Mouse (Mus musculus) stomach, embryonic 14.5 days (tissue): ENCODE results near the gene Nucb2. TPM values are rescaled to one million over a fixed set of nuclear protein-coding genes. Genes with fewer than 3 reads are reported as not detected.
A peak's percentile ranks its signal among the peaks of the same experiment; 100 is the strongest.

Experiments used
- ATAC-seq: fragments of 200-750 bp; cut with Nextera tagmentation; 2 replicates; pipeline ENCODE4 v1.8.0; 2017; ENCODE audit warnings: low read depth, moderate TSS enrichment; ENCODE audit not compliant: insufficient number of reproducible peaks, insufficient read depth, low FRiP score
- H3K27ac ChIP-seq: fragments of 300-500 bp; sonication (generic); 2 replicates; pipeline ENCODE4 v1.5.1; 2014; ENCODE audit warnings: mild to moderate bottlenecking, low read length, moderate library complexity, mixed read lengths
- H3K27me3 ChIP-seq: fragments of 300-500 bp; sonication (generic); 2 replicates; pipeline ENCODE4 v1.6.1; 2014; ENCODE audit warnings: low read length, control low read depth, mixed read lengths; ENCODE audit not compliant: control insufficient read depth, insufficient read depth
- H3K36me3 ChIP-seq: fragments of 300-500 bp; sonication (generic); 2 replicates; pipeline ENCODE4 v1.6.1; 2014; ENCODE audit warnings: mild to moderate bottlenecking, control low read depth, low read length, moderate library complexity, mixed read lengths; ENCODE audit not compliant: control insufficient read depth, insufficient read depth
- H3K4me1 ChIP-seq: fragments of 300-500 bp; sonication (generic); 2 replicates; pipeline ENCODE4 v1.6.1; 2014; ENCODE audit warnings: low read length, control low read depth, mixed read lengths; ENCODE audit not compliant: control insufficient read depth, insufficient read depth
- H3K4me2 ChIP-seq: fragments of 300-500 bp; sonication (generic); replicated peaks from 2 replicates; pipeline ENCODE4 v1.6.1; 2014; ENCODE audit warnings: low read depth, low read length, control low read depth
- H3K4me3 ChIP-seq: fragments of 300-500 bp; sonication (generic); 2 replicates; pipeline ENCODE4 v1.5.1; 2014; ENCODE audit warnings: low read depth, low read length, control low read depth
- H3K9ac ChIP-seq: fragments of 300-500 bp; sonication (generic); replicated peaks from 2 replicates; pipeline ENCODE4 v1.6.1; 2014; ENCODE audit warnings: low read depth, mild to moderate bottlenecking, control low read depth, low read length, moderate library complexity, mixed read lengths
- H3K9me3 ChIP-seq: fragments of 300-500 bp; sonication (generic); 2 replicates; pipeline ENCODE4 v1.6.1; 2016; ENCODE audit warnings: low read depth, low read length, control low read depth; ENCODE audit not compliant: control insufficient read depth
- WGBS: fragments of 180-500 bp; shearing (Covaris S2); extraction: QIAGEN DNeasy Blood & Tissue Kit; methylation state at CpG from one replicate; pipeline ENCODE4 v1.1.7; 2014; 5-methylcytosine and 5-hydroxymethylcytosine counted together
- polyA plus RNA-seq: library from polyadenylated mRNA; unstranded; fragments of >200 nt; fragmentation: Nextera tagmentation; extraction: Ambion mirVana; gene quantifications from 2 replicates; pipeline ENCODE4 v1.2.1, GENCODE M21; 2014

Gene Nucb2
- 23.0 and 25.9 TPM in 2 replicates for polyA plus RNA-seq

GRCm38 (mm10) chr7:116503879-116504817 is at the start of gene Nucb2:
Gene Nucb2, plus strand, starts transcription at chr7:116504369.
- peak within 1 kb of the TSS; percentile 71 for H3K4me3 ChIP-seq
- H3K9ac ChIP-seq: peak within 1 kb of the TSS; percentile 66
- no peaks in the 10 kb centered on the region for H3K36me3 ChIP-seq
- H3K27ac ChIP-seq: peak within 1 kb of the TSS; percentile 29; the same call in 1 of the 2 replicates
- ATAC-seq: peak; percentile 100
- peak within 1 kb of the TSS; percentile 91 for H3K4me2 ChIP-seq
- H3K9me3 ChIP-seq: no peaks in the 10 kb centered on the region
- WGBS: under 1% methylated on average over 51 of the region's 51 CpGs
- no peaks in the 10 kb centered on the region for H3K4me1 ChIP-seq
- no peaks in the 10 kb centered on the region for H3K27me3 ChIP-seq

- ATAC-seq: no peak
- H3K4me2 ChIP-seq: no peak overlapping the region
- no peaks in the 10 kb centered on the region for H3K27me3 ChIP-seq
- H3K4me1 ChIP-seq: no peaks in the 10 kb centered on the region
- H3K36me3 ChIP-seq: no peaks in the 10 kb centered on the region
- H3K27ac ChIP-seq: no peak overlapping the region
- 81% methylated on average over 4 of the region's 4 CpGs for WGBS
- no peak overlapping the region for H3K4me3 ChIP-seq
- no peak overlapping the region for H3K9ac ChIP-seq
- no peaks in the 10 kb centered on the region for H3K9me3 ChIP-seq
Measured at GRCm38 (mm10) chr7:116456964-116457363, 47.2 kb upstream of the Nucb2 start.

GRCm38 (mm10) chr7:116457391-116457790 is 46.8 kb upstream of the Nucb2 start:
- H3K4me1 ChIP-seq: no peaks in the 10 kb centered on the region
- 68% methylated on average over 6 of the region's 6 CpGs for WGBS
- no peak overlapping the region for H3K27ac ChIP-seq
- no peaks in the 10 kb centered on the region for H3K36me3 ChIP-seq
- no peak overlapping the region for H3K9ac ChIP-seq
- no peak for ATAC-seq
- no peaks in the 10 kb centered on the region for H3K27me3 ChIP-seq
- no peak overlapping the region for H3K4me3 ChIP-seq
- H3K4me2 ChIP-seq: no peak overlapping the region
- H3K9me3 ChIP-seq: no peaks in the 10 kb centered on the region

- WGBS: 33% methylated on average over 3 of the region's 3 CpGs
- no peak for ATAC-seq
- H3K36me3 ChIP-seq: no peaks in the 10 kb centered on the region
Measured at GRCm38 (mm10) chr7:116458985-116459441, 45.2 kb upstream of the Nucb2 start.

GRCm38 (mm10) chr7:116462114-116462513 is 42.1 kb upstream of the Nucb2 start:
- Histone ChIP-seq H3K9ac (no peak overlapping the region), H3K27ac (no peak overlapping the region), H3K36me3 (no peaks in the 10 kb centered on the region), H3K4me1 (no peaks in the 10 kb centered on the region), H3K9me3 (no peaks in the 10 kb centered on the region), H3K27me3 (no peaks in the 10 kb centered on the region), H3K4me3 (no peak overlapping the region), H3K4me2 (no peak overlapping the region)
- no peak for ATAC-seq
- 48% methylated on average over 8 of the region's 8 CpGs for WGBS

More at GRCm38 (mm10) chr7:116458985-116459441, 45.2 kb upstream of the Nucb2 start:
- no peak overlapping the region for H3K9ac ChIP-seq
- H3K9me3 ChIP-seq: no peaks in the 10 kb centered on the region
- no peak overlapping the region for H3K4me2 ChIP-seq
- no peaks in the 10 kb centered on the region for H3K27me3 ChIP-seq
- H3K4me3 ChIP-seq: no peak overlapping the region
- no peaks in the 10 kb centered on the region for H3K4me1 ChIP-seq
- no peak overlapping the region for H3K27ac ChIP-seq

GRCm38 (mm10) chr7:116475836-116476235 is 28.3 kb upstream of the Nucb2 start:
- ATAC-seq: no peak
- no peak overlapping the region for H3K9ac ChIP-seq
- H3K4me2 ChIP-seq: no peak overlapping the region
- H3K9me3 ChIP-seq: no peaks in the 10 kb centered on the region
- no peak overlapping the region for H3K27ac ChIP-seq
- no peaks in the 10 kb centered on the region for H3K27me3 ChIP-seq
- H3K4me1 ChIP-seq: no peaks in the 10 kb centered on the region
- H3K36me3 ChIP-seq: no peaks in the 10 kb centered on the region
- no peak overlapping the region for H3K4me3 ChIP-seq

- H3K9me3 ChIP-seq: no peaks in the 10 kb centered on the region
- no peak overlapping the region for H3K4me2 ChIP-seq
- H3K4me3 ChIP-seq: no peak overlapping the region
- no peak overlapping the region for H3K27ac ChIP-seq
- no peaks in the 10 kb centered on the region for H3K36me3 ChIP-seq
- H3K27me3 ChIP-seq: no peaks in the 10 kb centered on the region
- no peak overlapping the region for H3K9ac ChIP-seq
- WGBS: 75% methylated on average over 5 of the region's 5 CpGs
- H3K4me1 ChIP-seq: no peaks in the 10 kb centered on the region
- ATAC-seq: no peak
Measured at GRCm38 (mm10) chr7:116476264-116476663, 27.9 kb upstream of the Nucb2 start.

GRCm38 (mm10) chr7:116483106-116483505 is 21.1 kb upstream of the Nucb2 start:
- no peak for ATAC-seq
- H3K27me3 ChIP-seq: no peaks in the 10 kb centered on the region
- no peak overlapping the region for H3K9ac ChIP-seq
- no peak overlapping the region for H3K4me3 ChIP-seq
- H3K4me1 ChIP-seq: no peaks in the 10 kb centered on the region
- 36% methylated on average over 1 of the region's 1 CpGs for WGBS
- no peak overlapping the region for H3K4me2 ChIP-seq
- H3K36me3 ChIP-seq: no peaks in the 10 kb centered on the region
- H3K27ac ChIP-seq: no peak overlapping the region
- no peaks in the 10 kb centered on the region for H3K9me3 ChIP-seq
